Mouse (Mus musculus) cerebellum, adult 9-11 months (tissue): ENCODE measurements around the gene 1700086D15Rik.

Experiments
- DNase-seq: peaks from one replicate; pipeline ENCODE4 v3.0.0; 2022

Gene 1700086D15Rik

DNA sequence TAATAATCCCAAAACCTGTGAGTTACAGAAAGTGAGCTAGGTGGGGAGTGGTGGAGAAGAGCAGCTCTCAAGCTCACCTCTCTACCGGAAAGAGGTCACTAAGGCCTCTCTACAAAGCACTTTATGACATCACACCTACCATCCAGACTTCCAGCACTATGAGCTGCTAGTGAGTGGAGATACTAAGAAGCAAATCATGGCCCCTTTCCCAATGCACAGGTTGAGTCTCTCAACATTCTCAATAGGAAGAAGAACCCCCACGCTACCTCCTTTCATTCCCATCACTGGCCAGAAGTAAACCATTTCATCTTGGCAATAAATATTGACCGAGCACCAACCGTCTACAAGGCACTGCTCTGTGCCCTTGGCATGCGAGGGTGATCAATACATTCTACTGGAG, at the start of gene 1700086D15Rik:
Gene 1700086D15Rik (minus strand): TSS at position 101 of the 400 bp plus-strand sequence.
- no peak for DNase-seq

DNA sequence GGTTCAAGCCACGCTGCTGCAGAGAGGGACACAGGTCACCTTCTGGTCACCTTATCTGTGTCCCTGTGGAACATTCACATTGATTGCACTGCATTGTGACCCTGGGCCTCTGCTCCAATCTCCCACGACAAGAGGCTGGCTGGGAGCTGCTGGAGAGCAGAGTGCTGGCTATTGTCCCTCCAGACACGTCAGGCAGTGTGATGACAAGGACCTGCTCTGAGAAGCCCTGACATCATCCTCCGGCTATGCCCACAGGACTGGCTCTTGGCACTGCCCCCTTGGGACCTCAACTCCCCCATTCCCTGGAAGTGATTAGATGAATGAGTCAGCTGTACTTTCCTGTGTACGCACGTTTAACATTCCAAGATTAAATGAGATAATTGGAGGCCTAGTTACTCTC, 49.8 kb upstream of the 1700086D15Rik start:
- no peak for DNase-seq

- DNase-seq: no peak
These were observed 45.6 kb upstream of the 1700086D15Rik start for GRCm38 (mm10) chr11:65205306-65205705.

GRCm38 (mm10) chr11:65204651-65205050, 45.0 kb upstream of the 1700086D15Rik start:
- no peak for DNase-seq

DNA sequence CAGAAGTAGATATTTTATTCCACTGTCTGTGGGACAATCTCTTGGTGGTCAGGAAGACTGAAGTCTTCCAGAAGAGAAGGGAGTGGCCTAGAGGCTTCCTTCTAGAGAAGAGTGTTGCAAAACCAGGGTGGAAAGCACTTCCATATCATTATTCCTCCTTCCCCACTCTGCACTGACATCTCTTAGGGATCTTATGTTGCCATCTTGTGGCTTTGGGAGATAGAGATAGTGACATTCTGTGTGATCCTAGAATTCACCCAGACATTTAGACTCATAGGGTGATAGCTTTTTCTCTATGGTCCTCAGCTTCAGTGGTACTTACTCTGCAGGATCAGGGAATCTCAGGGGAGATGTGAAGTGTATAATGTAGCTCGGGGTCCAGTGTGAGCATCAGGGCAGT, 43.3 kb upstream of the 1700086D15Rik start:
- no peak for DNase-seq

DNA sequence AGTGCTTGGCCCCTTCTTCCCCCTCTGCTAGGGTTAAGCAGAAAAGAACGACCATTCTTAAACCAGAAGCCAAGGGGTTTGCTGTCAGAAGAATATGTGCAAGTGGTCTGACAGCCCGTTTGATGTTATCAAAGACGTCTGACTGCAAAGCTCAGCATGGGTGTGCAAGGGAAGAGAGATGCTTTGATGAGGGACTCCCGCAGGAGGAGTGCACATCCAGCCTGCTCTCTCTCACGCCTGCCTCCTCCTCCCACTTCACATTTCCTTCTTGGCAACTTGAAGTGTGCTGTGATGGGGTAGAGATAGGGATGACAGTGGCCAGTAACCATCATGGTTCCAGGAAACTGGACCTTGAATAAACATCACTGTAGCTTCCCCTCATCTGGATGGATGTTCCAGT, 42.5 kb upstream of the 1700086D15Rik start:
- DNase-seq: no peak

- no peak for DNase-seq
These were observed 38.3 kb upstream of the 1700086D15Rik start for GRCm38 (mm10) chr11:65198026-65198425.

- DNase-seq: peak; percentile 58
These were observed 37.6 kb upstream of the 1700086D15Rik start for GRCm38 (mm10) chr11:65197280-65197679.

DNA sequence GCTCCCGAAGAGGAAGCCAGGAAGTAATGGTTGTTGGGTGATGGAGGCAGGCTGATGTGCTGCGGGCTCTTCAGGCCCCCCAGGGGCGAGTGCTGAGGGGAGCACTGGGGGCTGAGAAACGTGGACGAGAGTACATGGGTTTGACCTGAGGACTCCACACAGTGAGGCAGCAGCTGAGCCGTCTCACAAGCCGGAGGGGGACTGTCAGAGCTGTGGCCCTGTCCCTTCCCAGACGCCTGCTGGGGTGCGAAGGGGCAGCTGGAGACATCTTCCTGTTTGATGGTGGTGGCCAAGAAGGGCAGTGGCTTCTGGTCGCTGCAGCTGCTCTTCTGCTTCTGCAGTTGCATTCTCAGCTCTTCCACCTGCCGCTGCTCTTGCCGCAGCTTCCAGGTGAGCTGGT, 27.3 kb upstream of the 1700086D15Rik start:
- no peak for DNase-seq

DNA sequence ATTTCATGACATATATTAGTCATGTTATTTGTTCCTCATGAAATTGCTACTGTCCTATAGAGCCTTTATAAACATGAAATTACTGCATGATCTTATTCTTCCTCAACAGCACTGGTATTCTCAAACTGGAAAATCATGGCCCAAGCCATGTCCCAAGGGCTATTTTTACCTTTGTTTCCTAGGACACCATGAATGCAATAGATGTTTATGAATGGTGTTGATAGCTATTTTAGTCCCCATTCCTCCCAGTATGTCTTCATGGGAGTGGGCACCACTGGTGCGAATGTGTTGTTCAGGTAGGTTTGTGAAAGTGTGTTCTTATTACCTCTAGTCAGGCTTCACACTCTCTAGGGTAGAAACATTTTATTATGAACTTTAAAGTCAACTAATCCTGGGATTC, 25.4 kb upstream of the 1700086D15Rik start:
- DNase-seq: no peak

DNA sequence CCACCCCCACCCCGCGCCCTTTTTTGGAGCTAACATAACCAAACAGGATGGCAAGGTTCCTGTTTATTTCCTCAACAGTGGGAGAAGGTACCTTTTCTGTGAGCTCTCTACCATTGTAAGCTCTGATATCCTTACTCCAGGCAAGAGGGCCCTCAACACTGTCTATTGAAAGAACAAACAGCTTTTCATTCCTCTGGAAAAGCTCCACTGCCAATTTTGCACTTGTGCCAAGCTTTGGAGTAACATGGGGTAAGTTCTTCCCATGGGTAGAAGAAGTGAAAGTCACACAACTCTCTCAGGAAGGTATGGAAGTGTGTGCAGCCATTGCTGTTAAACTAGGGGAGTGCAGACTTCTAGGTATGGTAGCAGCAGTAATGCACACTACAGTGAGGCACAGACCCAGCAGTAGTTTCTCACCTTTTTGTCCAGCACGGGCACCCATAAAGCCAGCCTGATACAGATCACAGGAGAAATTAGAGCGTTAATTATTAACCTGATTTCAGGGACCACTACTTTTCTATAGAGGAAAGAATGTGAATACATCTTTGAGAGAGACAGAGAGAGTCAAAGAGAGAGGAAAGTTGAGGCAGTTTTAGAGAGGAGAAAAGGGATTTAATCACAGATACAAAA, 10.5 kb upstream of the 1700086D15Rik start:
- DNase-seq: no peak

DNA sequence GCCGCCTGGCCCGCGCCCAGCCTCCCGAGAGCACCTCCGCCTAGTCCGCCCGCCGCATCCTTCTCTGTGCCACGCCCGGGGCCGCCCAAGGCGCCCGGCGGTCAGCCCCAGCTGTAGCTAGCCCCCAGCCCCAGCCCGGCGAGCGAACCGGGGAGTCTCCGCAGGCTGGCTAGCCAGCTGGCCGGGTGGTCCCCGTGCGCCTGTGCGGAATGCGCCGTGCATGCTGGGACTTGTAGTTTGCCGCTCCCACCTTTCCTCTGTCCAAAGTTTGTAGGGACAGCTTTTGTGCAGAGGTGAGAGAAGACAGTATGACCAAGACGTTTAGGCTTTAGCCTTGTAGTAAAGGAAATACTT, 3.1 kb upstream of the 1700086D15Rik start, which contains the start of gene Arhgap44:
Gene Arhgap44 (minus strand): TSS at position 195 of the 354 bp plus-strand sequence.
- peak; percentile 80 for DNase-seq

DNA sequence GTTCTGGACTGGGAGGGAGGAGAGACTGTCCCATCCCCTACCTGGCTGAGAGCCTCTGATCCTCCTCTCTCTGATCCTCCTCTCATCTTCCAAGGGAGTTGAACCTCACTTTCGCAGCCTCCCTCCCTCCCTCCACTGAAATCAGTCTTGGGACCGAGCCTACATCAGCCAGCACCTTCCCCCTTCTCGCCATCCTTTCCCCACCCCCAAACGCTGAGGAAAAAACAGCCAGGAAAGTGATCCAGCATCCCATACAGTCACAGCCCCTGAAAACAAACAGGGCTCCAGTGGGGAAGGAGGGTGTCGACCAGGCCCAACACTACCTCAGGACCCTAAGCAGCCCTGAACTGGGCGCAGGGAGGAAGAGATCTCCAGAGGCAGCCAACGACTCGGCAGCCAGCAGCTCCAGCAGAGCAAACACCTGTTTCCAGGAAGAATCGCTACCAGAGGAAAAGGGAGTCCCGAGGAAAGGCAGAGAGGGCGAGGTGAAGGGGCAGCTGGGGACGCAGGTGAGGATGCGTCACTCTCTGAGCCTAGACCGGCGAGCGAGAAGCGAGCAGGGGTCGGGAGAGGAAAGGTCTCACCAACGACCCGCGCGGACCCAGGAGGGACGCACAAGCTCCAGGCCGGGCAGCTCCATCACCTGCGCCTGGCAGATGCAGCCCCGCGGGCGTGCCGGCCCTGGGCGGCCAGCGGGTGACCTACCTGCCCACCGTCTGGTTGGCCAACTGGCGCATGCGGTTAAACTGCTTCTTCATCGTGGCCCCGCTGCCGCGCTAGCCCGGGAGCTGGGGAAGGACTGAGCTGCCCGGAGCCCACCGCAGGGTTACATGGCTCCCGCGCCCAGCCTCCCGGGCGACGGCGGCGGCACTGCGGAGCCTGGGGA, 2.4 kb upstream of the 1700086D15Rik start:
- peak; percentile 82 for DNase-seq

DNA sequence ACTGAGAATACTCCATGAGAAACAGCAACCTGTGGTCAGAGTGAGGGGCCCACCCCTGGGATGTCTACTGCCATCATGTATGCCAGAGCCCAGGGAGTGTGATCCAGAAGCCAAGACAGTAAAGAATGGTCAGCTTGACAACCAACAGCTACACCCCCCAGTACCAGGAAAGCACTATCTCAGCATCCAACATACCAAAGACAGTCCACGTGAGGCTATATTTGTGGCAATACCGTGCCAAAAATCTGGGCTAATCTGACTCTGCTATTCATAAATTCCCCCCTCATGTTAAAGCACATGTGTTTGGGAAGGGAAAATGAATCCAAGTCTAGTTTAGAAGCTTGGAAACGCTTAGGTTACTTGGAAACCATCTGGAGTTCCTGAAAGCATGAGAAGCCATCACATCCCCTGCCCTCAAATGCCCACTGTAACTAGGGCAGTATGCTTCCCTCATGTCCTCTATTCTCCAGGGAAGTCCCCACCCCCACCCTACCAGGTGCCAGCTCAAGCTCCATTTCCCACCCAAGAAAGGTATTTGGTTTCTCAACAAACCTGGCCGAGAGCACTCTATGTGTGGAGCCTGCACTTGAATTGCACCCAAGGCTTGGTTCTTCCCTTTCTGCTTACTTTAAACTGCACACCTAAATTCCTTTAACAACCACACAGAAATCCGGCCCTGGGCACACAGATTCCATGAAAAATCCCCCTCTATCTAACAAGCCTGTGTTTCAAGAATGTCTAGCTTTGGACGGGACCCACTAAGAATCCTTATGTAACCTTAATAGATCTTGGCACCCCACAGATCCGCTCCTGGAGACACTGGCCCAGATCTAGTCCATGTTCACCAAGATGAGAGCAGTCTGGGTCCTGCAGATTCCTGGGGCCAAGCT, 1.5 kb upstream of the 1700086D15Rik start:
- DNase-seq: peak; percentile 49

DNA sequence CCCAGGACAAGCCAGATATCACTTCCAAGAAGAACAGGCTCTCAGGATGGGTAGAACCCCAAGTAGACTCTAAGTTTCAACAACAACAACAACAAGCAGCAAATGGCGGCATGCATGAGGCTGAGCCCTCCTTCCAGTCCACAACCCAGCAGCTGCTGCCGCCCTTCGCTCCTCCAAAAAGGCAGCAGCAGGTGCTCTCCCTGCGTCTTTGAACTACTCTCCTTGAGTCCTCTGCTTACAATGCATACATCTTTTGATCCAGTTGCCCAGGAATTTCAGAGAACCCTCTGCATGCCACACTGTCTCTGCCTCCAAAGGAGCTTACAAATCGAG, 1.1 kb downstream of the 1700086D15Rik start:
- no peak for DNase-seq

- DNase-seq: no peak
These were observed 1.6 kb downstream of the 1700086D15Rik start for GRCm38 (mm10) chr11:65157966-65158657.

GRCm38 (mm10) chr11:65153006-65153405, 6.7 kb downstream of the 1700086D15Rik start:
- DNase-seq: peak; percentile 64

- no peak for DNase-seq
These were observed 11.2 kb downstream of the 1700086D15Rik start for GRCm38 (mm10) chr11:65148441-65148840.

GRCm38 (mm10) chr11:65142838-65143417, 16.8 kb downstream of the 1700086D15Rik start:
- no peak for DNase-seq

- DNase-seq: no peak
These were observed 20.7 kb downstream of the 1700086D15Rik start for GRCm38 (mm10) chr11:65139030-65139429.

- DNase-seq: no peak
These were observed 22.5 kb downstream of the 1700086D15Rik start for GRCm38 (mm10) chr11:65137145-65137652.

GRCm38 (mm10) chr11:65135251-65135739, 24.4 kb downstream of the 1700086D15Rik start:
- peak; percentile 72 for DNase-seq
